Mouse (Mus musculus) small intestine, adult 2 months (tissue): Measurements from ENCODE around the gene 2010109A12Rik. TPM values are rescaled to one million over a fixed set of nuclear protein-coding genes. Genes with fewer than 3 reads are reported as not detected.
A peak's percentile ranks its signal among the peaks of the same experiment; 100 is the strongest.

ENCODE experiments used
- H3K27ac ChIP-seq: fragments of 200-500 bp; 2 replicates; pipeline ENCODE4 v1.5.1; 2012; ENCODE audit warnings: low read depth, low read length, control low read depth, inconsistent platforms; ENCODE audit not compliant: insufficient read depth
- H3K27me3 ChIP-seq: fragments of 200-500 bp; 2 replicates; pipeline ENCODE4 v1.6.1; 2012; ENCODE audit warnings: mild to moderate bottlenecking, moderate library complexity, low read length, inconsistent platforms; ENCODE audit not compliant: control insufficient read depth, insufficient read depth
- H3K36me3 ChIP-seq: fragments of 200-500 bp; 2 replicates; pipeline ENCODE4 v1.6.1; 2012; ENCODE audit warnings: mild to moderate bottlenecking, low read length, control low read depth, inconsistent platforms; ENCODE audit not compliant: control insufficient read depth, insufficient read depth
- H3K4me1 ChIP-seq: fragments of 200-500 bp; 2 replicates; pipeline ENCODE4 v1.6.1; 2012; ENCODE audit warnings: low read length, inconsistent platforms, mixed read lengths; ENCODE audit not compliant: control insufficient read depth, insufficient read depth, insufficient read length
- H3K4me3 ChIP-seq: fragments of 200-500 bp; 2 replicates; pipeline ENCODE4 v1.5.1; 2012; ENCODE audit warnings: low read depth, mild to moderate bottlenecking, control low read depth, inconsistent platforms, low read length, moderate library complexity
- CTCF ChIP-seq: fragments of 200-500 bp; IDR thresholded peaks from 2 replicates; pipeline ENCODE4 v1.5.1; 2012; ENCODE audit warnings: low read depth, mild to moderate bottlenecking, control low read depth, inconsistent platforms, low read length, moderate library complexity, mixed read lengths; ENCODE audit not compliant: insufficient replicate concordance, insufficient read length; ENCODE audit errors: extremely low read depth
- POLR2A ChIP-seq: fragments of 200-500 bp; IDR thresholded peaks from 2 replicates; pipeline ENCODE4 v1.6.1; 2012; ENCODE audit warnings: low read depth, mild to moderate bottlenecking, control low read depth, inconsistent platforms, low read length, moderate library complexity
- WGBS: fragments of 180-500 bp; shearing (Covaris S2); methylation state at CpG from one replicate; pipeline ENCODE4 v1.1.7; 2018; 5-methylcytosine and 5-hydroxymethylcytosine counted together
- polyA plus RNA-seq: library from polyadenylated mRNA; depleted of rRNA; stranded (reverse); fragments of >200 nt; gene quantifications from 2 replicates; pipeline ENCODE4 v1.2.3, GENCODE M21; 2012

2010109A12Rik gene
- polyA plus RNA-seq, 1 experiment = not detected

- H3K4me1 ChIP-seq = 0 out of 2 replicates have a peak, but pooled peaks cover 2% of the 10 kb centered on the region
- TF ChIP-seq CTCF (no peak), POLR2A (no peak)
- no peak overlapping the region for H3K27ac ChIP-seq
- WGBS = 90% methylated on average over 1 of the region's 1 CpGs
- H3K4me3 ChIP-seq = no peak overlapping the region
- H3K36me3 ChIP-seq = peaks cover 26% of the 10 kb centered on the region
- H3K27me3 ChIP-seq = no peaks in the 10 kb centered on the region
Observed at GRCm38 (mm10) chr5:93201181-93201580, 5.1 kb upstream of the 2010109A12Rik start.

GRCm38 (mm10) chr5:93205371-93206108, 778 bp upstream of the 2010109A12Rik start:
- Histone ChIP-seq H3K27ac (peak overlapping the region; percentile 81), H3K4me3 (peak overlapping the region; percentile 97), H3K4me1 (no peaks in the 10 kb centered on the region), H3K36me3 (peaks cover 10% of the 10 kb centered on the region), H3K27me3 (no peaks in the 10 kb centered on the region)
- under 1% methylated on average over 61 of the region's 63 CpGs for WGBS
- TF ChIP-seq POLR2A = no peak

- WGBS = 2% methylated on average over 6 of the region's 6 CpGs
- Histone ChIP-seq H3K4me3 (peak overlapping the region; percentile 97), H3K27me3 (no peaks in the 10 kb centered on the region), H3K36me3 (peaks cover 2% of the 10 kb centered on the region; the same call in 1 of the 2 replicates), H3K27ac (peak overlapping the region; percentile 69; the same call in 1 of the 2 replicates), H3K4me1 (no peaks in the 10 kb centered on the region)
- no peak for TF ChIP-seq CTCF
Observed at GRCm38 (mm10) chr5:93207006-93207348, 659 bp downstream of the 2010109A12Rik start.

GRCm38 (mm10) chr5:93207555-93207954, 1.2 kb downstream of the 2010109A12Rik start:
- Histone ChIP-seq H3K27me3 (no peaks in the 10 kb centered on the region), H3K27ac (no peak overlapping the region), H3K36me3 (no peaks in the 10 kb centered on the region), H3K4me3 (no peak overlapping the region), H3K4me1 (no peaks in the 10 kb centered on the region)
- 82% methylated on average over 1 of the region's 1 CpGs for WGBS
- no peak for TF ChIP-seq CTCF

GRCm38 (mm10) chr5:93218375-93218774, 12.1 kb downstream of the 2010109A12Rik start:
- H3K4me3 ChIP-seq = no peak overlapping the region
- TF ChIP-seq CTCF (no peak), POLR2A (no peak)
- WGBS = 87% methylated on average over 3 of the region's 3 CpGs
- H3K36me3 ChIP-seq = no peaks in the 10 kb centered on the region
- H3K4me1 ChIP-seq = peaks cover 2% of the 10 kb centered on the region; the same call in 1 of the 2 replicates
- no peaks in the 10 kb centered on the region for H3K27me3 ChIP-seq
- H3K27ac ChIP-seq = no peak overlapping the region

- Histone ChIP-seq H3K27me3 (no peaks in the 10 kb centered on the region), H3K36me3 (no peaks in the 10 kb centered on the region), H3K27ac (no peak overlapping the region), H3K4me1 (peaks cover 2% of the 10 kb centered on the region; the same call in 1 of the 2 replicates), H3K4me3 (no peak overlapping the region)
- 19% methylated on average over 3 of the region's 3 CpGs for WGBS
- no peak for TF ChIP-seq POLR2A
- no peak for TF ChIP-seq CTCF
Observed at GRCm38 (mm10) chr5:93221661-93222060, 15.3 kb downstream of the 2010109A12Rik start.

- peaks cover 2% of the 10 kb centered on the region; the same call in 1 of the 2 replicates for H3K4me1 ChIP-seq
- H3K27me3 ChIP-seq = no peaks in the 10 kb centered on the region
- H3K27ac ChIP-seq = no peak overlapping the region
- H3K36me3 ChIP-seq = no peaks in the 10 kb centered on the region
- H3K4me3 ChIP-seq = no peak overlapping the region
- TF ChIP-seq CTCF (no peak), POLR2A (no peak)
- 91% methylated on average over 2 of the region's 2 CpGs for WGBS
Observed at GRCm38 (mm10) chr5:93224549-93224948, 18.2 kb downstream of the 2010109A12Rik start.
